Mouse (Mus musculus) lung, postnatal 0 days (tissue): Measurements from ENCODE around the gene Gprc5b.

Experiments used
- CTCF ChIP-seq: IDR thresholded peaks from 2 replicates; pipeline ENCODE4 v1.5.1; 2016; ENCODE audit warnings: antibody characterized with exemption, mild to moderate bottlenecking
- EP300 ChIP-seq: IDR thresholded peaks from 2 replicates; pipeline ENCODE4 v1.6.1; 2016; ENCODE audit warnings: antibody characterized with exemption, mild to moderate bottlenecking, control low read depth

DNA sequence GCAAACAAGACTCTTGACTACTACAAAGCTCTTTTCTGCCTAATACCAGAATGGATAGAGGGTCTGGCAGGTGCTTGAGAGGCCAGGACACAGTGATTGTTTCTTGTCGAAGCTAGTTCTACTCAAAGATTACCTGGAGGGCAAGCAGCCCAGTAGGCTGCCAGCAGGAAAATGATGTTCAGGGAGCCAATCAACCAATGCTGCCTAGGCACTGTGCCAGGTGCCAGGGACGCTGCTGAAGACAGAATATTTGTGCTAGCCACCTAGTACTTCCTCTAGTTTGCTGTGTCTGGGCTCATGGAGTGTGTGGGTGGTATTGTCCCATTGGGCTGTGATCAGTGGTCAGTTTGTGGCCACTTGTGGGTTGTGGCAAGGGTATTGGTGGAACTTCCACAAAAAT lies 7.5 kb upstream of the Gprc5b start:
- TF ChIP-seq CTCF: no peak
- no peak for TF ChIP-seq EP300
